Mouse (Mus musculus) olfactory bulb, adult 2 months (tissue): Measurements from ENCODE around the gene Atg10.

Source experiments
- CTCF ChIP-seq: fragments of 200-500 bp; IDR thresholded peaks from 2 replicates; pipeline ENCODE4 v1.5.1; 2012; ENCODE audit warnings: low read depth, mild to moderate bottlenecking, low read length, moderate library complexity; ENCODE audit not compliant: insufficient read depth
- POLR2A ChIP-seq: fragments of 200-500 bp; IDR thresholded peaks from 2 replicates; pipeline ENCODE4 v1.6.1; 2012; ENCODE audit warnings: mild to moderate bottlenecking, low read depth, low read length, moderate library complexity; ENCODE audit not compliant: insufficient read depth

DNA sequence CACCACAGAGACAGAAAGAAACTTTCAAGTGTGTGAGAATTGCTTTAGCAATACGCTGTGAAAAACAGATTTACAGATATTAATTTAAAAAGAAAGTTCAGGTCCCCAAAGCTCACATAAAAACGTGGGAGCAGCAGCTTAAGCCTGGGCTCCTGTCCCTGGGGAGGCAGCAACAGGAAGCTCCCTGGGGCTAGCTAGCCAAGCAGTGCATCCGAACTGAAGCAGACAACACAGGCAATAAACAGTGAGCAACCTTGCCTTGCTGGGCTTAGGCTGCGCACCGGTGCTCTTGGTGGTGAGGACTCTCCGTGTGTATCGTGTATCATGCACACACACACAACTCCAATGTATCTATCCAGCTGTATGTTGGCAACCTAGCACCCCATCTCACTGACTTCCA is 21.2 kb downstream of the Atg10 start:
- TF ChIP-seq CTCF = no peak
- TF ChIP-seq POLR2A = no peak
